Mouse (Mus musculus) heart, postnatal 14 days (tissue): Measurements from ENCODE around the gene Gm49416. TPM values are rescaled to one million over a fixed set of nuclear protein-coding genes. Genes with fewer than 3 reads are reported as not detected.
"Not testable (repeated sequence)": the region's sequence is repeated elsewhere in the genome, so short reads cannot be mapped to it uniquely, and the experiment has no call there.

Experiments
- DNase-seq, 2 experiments: peaks; one replicate each; pipeline ENCODE4 v3.0.0; 2021 to 2022
- intact Hi-C: fragments of 180-260 bp; cut with DNase I; formaldehyde crosslinking; loops from one replicate; pipeline ENCODE4 v1.15.1; 2025
- long read RNA-seq, 2 experiments: library from polyadenylated mRNA; stranded (forward); transcript quantifications; one replicate each; pipeline ENCODE4 v2.0.0; 2021
- total RNA-seq, 2 experiments: library from RNA; stranded (reverse); gene quantifications; 2 replicates each; pipeline ENCODE4 v1.2.3; 2021

Gene Gm49416
- 1 to 10 TPM in 1 of 2 experiments, not detected in 1; 1.2 TPM for total RNA-seq
- long read RNA-seq, experiment 1: 0 reads
- long read RNA-seq, experiment 2: 0 reads

DNA sequence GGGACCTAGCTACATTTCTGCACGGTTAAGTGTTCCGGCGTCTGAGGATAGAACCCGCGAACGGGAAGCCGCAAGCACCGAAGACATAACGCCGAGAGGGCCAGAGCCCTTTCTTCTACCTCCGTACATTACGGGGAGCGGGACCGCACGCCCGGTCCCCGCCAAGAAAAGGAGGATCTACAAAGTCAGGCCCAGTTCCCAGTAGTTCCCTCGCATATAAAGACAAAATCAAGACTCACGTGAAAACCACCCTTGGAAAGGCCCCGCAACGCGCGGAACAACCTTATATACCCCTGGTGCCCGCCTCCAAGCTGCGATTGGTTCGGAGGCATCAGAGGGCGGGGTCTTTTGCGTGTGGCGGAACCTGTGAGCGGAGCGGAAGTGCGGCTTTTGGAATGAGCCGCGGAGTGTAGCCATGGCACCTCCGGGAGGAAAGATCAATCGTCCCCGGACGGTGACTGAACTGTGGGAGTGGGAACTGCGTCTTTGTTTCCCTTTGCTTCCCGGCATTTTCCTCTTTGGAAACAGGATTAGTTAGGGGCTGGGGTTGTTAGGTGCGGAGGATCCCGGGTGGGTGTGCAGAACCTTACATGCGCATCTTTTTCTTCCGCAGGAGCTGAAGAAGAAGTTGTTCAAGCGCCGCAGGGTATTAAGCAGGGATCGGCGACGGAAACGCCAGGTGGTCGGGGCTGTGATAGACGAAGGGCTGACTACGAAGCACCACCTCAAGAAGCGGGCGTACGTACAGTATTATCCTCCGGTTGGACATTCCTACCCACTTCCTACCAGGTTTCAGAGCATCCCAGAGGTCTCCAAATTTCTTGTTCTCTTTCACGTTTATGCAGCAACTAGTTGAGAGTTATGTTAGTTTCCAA is at the start of gene Gm49416, which contains the start of gene 1810009A15Rik:
Gm49416 (plus strand) TSS at position 416 of the 875 bp plus-strand sequence.
1810009A15Rik (plus strand) TSS at position 343 of the 875 bp plus-strand sequence.
- intact Hi-C loops: loop anchor here (5.0 kb wide), 2 partner anchors 46 to 54 kb away; partner anchors contain the start of gene Mta2
- peak; percentile 92 to 94 for DNase-seq

GRCm38 (mm10) chr19:8839103-8839907 is 49.4 kb upstream of the Gm49416 start, which contains the start of gene Gng3:
TSS of gene Gng3 (minus strand) at chr19:8839194.
- no peak for DNase-seq
- intact Hi-C loops: no loop called here

GRCm38 (mm10) chr19:8839908-8840791 is 48.6 kb upstream of the Gm49416 start:
- intact Hi-C loops: loop anchor here (5.0 kb wide), 2 partner anchors 47 to 127 kb away; partner anchors contain the start of genes 1810009A15Rik, Eef1g and Gm49416
- peak; percentile 70 to 79 for DNase-seq

DNA sequence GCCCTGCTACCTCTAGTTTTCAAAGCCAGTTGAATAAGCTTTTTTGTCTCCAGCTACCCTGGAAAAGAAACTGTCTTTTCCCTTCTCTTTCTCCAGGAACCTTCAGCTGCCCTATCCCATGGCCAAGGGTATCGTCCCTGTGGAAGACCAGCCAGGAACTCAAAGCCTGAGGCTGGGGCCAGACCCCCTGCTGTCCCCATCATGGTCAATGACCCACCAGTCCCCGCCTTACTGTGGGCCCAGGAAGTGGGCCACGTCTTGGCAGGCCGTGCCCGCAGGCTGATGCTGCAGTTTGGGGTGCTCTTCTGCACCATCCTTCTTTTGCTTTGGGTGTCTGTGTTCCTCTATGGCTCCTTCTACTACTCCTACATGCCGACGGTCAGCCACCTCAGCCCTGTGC is 47.7 kb upstream of the Gm49416 start:
- DNase-seq: no peak
- intact Hi-C loops: loop anchor here (5.0 kb wide), 2 partner anchors 46 to 126 kb away; partner anchors contain the start of genes 1810009A15Rik, Eef1g and Gm49416

DNA sequence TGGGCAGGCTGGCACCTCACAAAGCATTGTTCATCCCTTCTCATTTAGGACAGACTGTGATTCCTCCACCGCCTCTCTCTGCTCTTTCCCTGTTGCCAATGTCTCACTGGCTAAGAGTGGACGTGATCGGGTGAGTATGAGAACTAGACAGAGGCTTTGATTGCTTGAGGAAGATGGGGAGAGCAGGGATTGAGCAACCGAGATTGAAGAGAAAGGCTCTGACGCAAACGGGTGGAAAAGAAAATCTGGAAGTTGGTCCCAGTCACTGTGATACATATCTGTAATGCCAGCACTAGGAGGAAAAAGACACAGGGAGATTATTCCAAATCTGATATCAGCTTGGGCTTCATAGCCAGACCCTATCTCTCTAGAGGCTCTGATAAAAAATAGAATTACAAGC is 45.8 kb upstream of the Gm49416 start:
- intact Hi-C loops: loop anchor here (5.0 kb wide), 2 partner anchors 44 to 124 kb away; partner anchors contain the start of genes 1810009A15Rik, Eef1g and Gm49416
- DNase-seq: no peak

- DNase-seq: peak; percentile 79 to 88
- intact Hi-C loops: loop anchor here (5.0 kb wide), 2 partner anchors 43 to 123 kb away; partner anchors contain the start of genes 1810009A15Rik, Eef1g and Gm49416
Measured at GRCm38 (mm10) chr19:8844371-8845129, 44.2 kb upstream of the Gm49416 start.

GRCm38 (mm10) chr19:8848356-8848755 is 40.4 kb upstream of the Gm49416 start:
- intact Hi-C loops: no loop called here
- DNase-seq: no peak

DNA sequence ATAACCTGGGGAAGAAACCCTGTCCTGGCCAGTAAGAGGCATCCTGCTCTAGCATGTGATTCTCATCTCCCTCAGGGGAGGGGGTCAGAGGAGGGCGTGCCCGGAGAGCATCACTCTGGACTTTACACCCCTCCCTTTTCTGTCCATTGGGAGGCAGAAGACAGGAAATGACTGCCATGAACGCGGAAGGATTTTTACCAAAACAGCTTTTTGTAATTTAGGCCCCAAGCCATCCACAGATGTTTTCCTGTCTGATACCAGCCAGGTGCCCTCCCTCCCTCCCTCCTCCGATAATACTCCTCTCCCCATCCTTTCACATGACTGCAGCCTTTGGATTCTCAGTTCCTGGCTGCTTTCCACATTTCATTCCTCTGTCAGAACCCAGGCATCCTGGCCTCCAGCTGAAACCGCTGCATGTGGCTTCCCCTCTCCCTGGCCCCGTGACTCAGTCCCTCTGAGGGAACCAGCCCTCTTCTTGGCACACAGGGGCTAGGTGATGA is 38.3 kb upstream of the Gm49416 start, which contains the start of gene Lrrn4cl:
Lrrn4cl (plus strand) TSS at position 367 of the 500 bp plus-strand sequence.
- intact Hi-C loops: no loop called here

GRCm38 (mm10) chr19:8851639-8852038 is 37.1 kb upstream of the Gm49416 start:
- intact Hi-C loops: no loop called here
- DNase-seq: no peak

More for the DNA sequence above, 38.3 kb upstream of the Gm49416 start, which contains the start of gene Lrrn4cl:
- peak; percentile 25 to 57 for DNase-seq

DNA sequence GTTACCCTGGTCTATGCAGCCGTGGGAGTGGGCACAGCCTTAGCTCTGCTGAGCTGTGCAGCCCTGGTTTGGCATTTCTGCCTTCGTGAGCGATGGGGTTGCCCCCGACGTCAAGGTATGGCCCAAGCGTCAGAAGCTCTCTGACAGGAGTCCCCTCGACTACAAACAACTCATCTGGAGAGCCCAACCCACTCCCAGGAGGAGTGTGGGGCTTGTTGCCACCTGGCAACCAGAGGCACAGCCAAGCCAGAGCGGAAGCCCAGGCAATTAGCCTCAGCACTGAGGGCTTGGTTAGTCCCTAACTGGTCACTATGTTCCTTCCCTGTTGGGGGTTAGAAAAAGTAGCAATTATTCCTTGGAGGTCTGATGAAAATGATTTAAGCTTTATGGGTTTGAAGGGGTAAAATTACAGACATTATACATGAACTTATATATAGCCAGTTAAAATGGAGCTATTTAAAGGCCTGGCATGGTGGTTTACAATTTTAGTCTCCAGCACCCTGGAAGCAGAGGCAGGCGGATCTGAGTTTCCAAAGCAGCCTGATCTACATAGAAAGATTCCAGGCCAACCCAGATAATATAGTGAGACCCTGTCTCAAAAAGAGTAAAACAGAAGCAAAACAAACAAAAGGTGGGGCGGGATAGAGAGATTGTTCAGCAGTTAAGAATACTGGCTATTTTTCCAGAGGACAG is 36.3 kb upstream of the Gm49416 start:
- intact Hi-C loops: no loop called here
- DNase-seq: peak in 1 of 2 experiments; percentile 13

- intact Hi-C loops: no loop called here
- DNase-seq: no peak
Measured at GRCm38 (mm10) chr19:8853117-8853516, 35.6 kb upstream of the Gm49416 start.

DNA sequence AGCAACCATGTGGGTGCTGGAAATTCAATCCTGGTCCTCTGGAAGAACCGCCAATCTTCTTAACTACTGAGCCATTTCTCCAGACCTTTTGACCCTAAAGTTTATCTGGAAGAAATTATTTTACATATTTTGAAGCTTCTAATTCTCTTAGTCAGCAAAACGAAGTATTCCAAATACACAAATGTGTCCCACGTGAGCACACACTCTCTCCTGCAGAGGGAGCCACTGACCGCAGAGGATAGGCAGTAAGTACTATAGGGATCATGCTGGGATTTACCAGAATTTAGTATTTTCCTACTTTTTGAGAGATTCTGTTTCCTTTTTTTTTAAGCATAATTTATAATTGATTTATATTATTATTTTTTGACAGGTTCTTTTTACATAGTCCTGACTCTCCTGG is 31.0 kb upstream of the Gm49416 start:
- peak; percentile 47 to 71 for DNase-seq
- intact Hi-C loops: loop anchor here (2.0 to 5.0 kb wide), 2 partner anchors 120 to 253 kb away; no protein-coding TSS in a partner anchor

GRCm38 (mm10) chr19:8859018-8859417 is 29.7 kb upstream of the Gm49416 start:
- intact Hi-C loops: loop anchor here (5.0 kb wide), 1 partner anchor 118 kb away; no protein-coding TSS in a partner anchor
- peak in 1 of 2 experiments; percentile 23 for DNase-seq

DNA sequence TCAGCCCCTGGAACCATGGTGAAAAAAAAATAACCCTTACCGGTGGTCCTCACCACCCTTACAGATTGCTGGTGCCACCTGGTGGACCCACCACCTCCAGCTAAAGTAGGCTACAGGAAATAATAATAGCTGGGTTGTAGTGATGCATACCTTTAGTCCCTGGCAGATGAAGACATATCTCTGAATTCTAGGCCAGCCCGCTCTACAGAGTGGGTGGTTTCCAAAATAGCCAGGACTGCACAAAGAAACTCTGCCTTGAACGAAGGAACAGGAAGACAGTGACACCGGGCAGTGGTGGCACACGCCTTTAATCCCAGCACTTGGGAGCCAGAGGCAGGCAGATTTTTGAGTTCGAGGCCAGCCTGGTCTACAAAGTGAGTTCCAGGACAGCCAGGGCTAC is 24.5 kb upstream of the Gm49416 start:
- intact Hi-C loops: no loop called here
- DNase-seq: no peak

GRCm38 (mm10) chr19:8870381-8870780 is 18.3 kb upstream of the Gm49416 start:
- intact Hi-C loops, DNase-seq: not testable (repeated sequence)

- peak; percentile 8 to 15 for DNase-seq
- intact Hi-C loops: no loop called here
Measured at GRCm38 (mm10) chr19:8870838-8871237, 17.9 kb upstream of the Gm49416 start.
